Mouse (Mus musculus): Measurements from ENCODE around the gene Plvap.

- TF ChIP-seq EP300 (IDR thresholded peaks at IDR 0.05; ENCODE audit: low read depth) (no peak; the same call in 1 of the 2 replicates), CTCF (IDR thresholded peaks at IDR 0.05; ENCODE audit: low read depth) (no peak)
These were observed 25.7 kb upstream of the Plvap start, which contains the start of gene Bst2 for GRCm38 (mm10) chr8:71537028-71537867.

Measured in heart, postnatal 0 days (tissue).